Mouse (Mus musculus) R1 (cell line): ENCODE data around the gene Clcnkb.
A peak's percentile ranks its signal among the peaks of the same experiment; 100 is the strongest.

Experiments
- DNase-seq: peaks from one replicate; pipeline ENCODE4 v3.0.0-alpha.2; 2018; ENCODE audit warnings: low read depth, low spot score

Gene Clcnkb

GRCm38 (mm10) chr4:141405314-141405622 lies 10.5 kb downstream of the Clcnkb start:
- no peak for DNase-seq

- DNase-seq = peak; percentile 79
Observed at GRCm38 (mm10) chr4:141404518-141405313, 11.1 kb downstream of the Clcnkb start.

- no peak for DNase-seq
Observed at GRCm38 (mm10) chr4:141400171-141400570, 15.6 kb downstream of the Clcnkb start.

- DNase-seq = no peak
Observed at GRCm38 (mm10) chr4:141398545-141398944, 17.3 kb downstream of the Clcnkb start, which contains the start of gene Clcnka. Gene Clcnka, minus strand, starts transcription at chr4:141398724.

GRCm38 (mm10) chr4:141397861-141398260 lies 18.0 kb downstream of the Clcnkb start:
- DNase-seq = no peak

GRCm38 (mm10) chr4:141394751-141395150 lies 21.1 kb downstream of the Clcnkb start:
- DNase-seq = peak; percentile 48

GRCm38 (mm10) chr4:141391293-141391692 lies 24.5 kb downstream of the Clcnkb start:
- no peak for DNase-seq

- DNase-seq = peak; percentile 80
Observed at GRCm38 (mm10) chr4:141389366-141390150, 26.3 kb downstream of the Clcnkb start.

- no peak for DNase-seq
Observed at GRCm38 (mm10) chr4:141387933-141388332, 27.9 kb downstream of the Clcnkb start.

GRCm38 (mm10) chr4:141387093-141387784 lies 28.6 kb downstream of the Clcnkb start:
- DNase-seq = peak; percentile 77

- DNase-seq = peak; percentile 46
Observed at GRCm38 (mm10) chr4:141386150-141386549, 29.7 kb downstream of the Clcnkb start.

GRCm38 (mm10) chr4:141385275-141385674 lies 30.5 kb downstream of the Clcnkb start:
- peak; percentile 90 for DNase-seq

GRCm38 (mm10) chr4:141382406-141382805 lies 33.4 kb downstream of the Clcnkb start:
- DNase-seq = no peak

- no peak for DNase-seq
Observed at GRCm38 (mm10) chr4:141379674-141380073, 36.1 kb downstream of the Clcnkb start.

GRCm38 (mm10) chr4:141372426-141372825 lies 43.4 kb downstream of the Clcnkb start:
- no peak for DNase-seq

- DNase-seq = peak; percentile 35
Observed at GRCm38 (mm10) chr4:141367997-141368791, 47.6 kb downstream of the Clcnkb start, which contains the start of gene Fam131c. Gene Fam131c, plus strand, starts transcription at chr4:141368220.

GRCm38 (mm10) chr4:141365876-141366275 lies 49.9 kb downstream of the Clcnkb start:
- no peak for DNase-seq

- no peak for DNase-seq
Observed at GRCm38 (mm10) chr4:141365126-141365525, 50.7 kb downstream of the Clcnkb start.

GRCm38 (mm10) chr4:141362937-141363548 lies 52.8 kb downstream of the Clcnkb start:
- peak; percentile 78 for DNase-seq

- DNase-seq = peak; percentile 91
Observed at GRCm38 (mm10) chr4:141360846-141361245, 55.0 kb downstream of the Clcnkb start.

GRCm38 (mm10) chr4:141359222-141359621 lies 56.6 kb downstream of the Clcnkb start:
- DNase-seq = no peak
